Mouse (Mus musculus) liver, embryonic 13.5 days (tissue): ENCODE data around the gene Rasal1. TPM values are rescaled to one million over a fixed set of nuclear protein-coding genes. Genes with fewer than 3 reads are reported as not detected.

ENCODE experiments used
- ATAC-seq: fragments of 200-750 bp; cut with Nextera tagmentation; 2 replicates; pipeline ENCODE4 v1.8.0; 2017; ENCODE audit warnings: low read depth, mild to moderate bottlenecking, moderate number of reproducible peaks, moderate library complexity
- DNase-seq: peaks from one replicate; pipeline ENCODE4 v3.0.0; 2022
- H3K27ac ChIP-seq: fragments of 300-500 bp; sonication (generic); 2 replicates; pipeline ENCODE4 v1.5.1; 2015; ENCODE audit warnings: moderate library complexity, mild to moderate bottlenecking, inconsistent platforms
- H3K27me3 ChIP-seq: fragments of 300-500 bp; sonication (generic); 2 replicates; pipeline ENCODE4 v1.6.1; 2015; ENCODE audit warnings: mild to moderate bottlenecking, inconsistent platforms
- H3K36me3 ChIP-seq: fragments of 300-500 bp; sonication (generic); 2 replicates; pipeline ENCODE4 v1.6.1; 2015; ENCODE audit warnings: mild to moderate bottlenecking, inconsistent platforms
- H3K4me1 ChIP-seq: fragments of 300-500 bp; sonication (generic); replicated peaks from 2 replicates; pipeline ENCODE4 v1.6.1; 2015; ENCODE audit warnings: inconsistent platforms
- H3K4me2 ChIP-seq: fragments of 300-500 bp; sonication (generic); 2 replicates; pipeline ENCODE4 v1.6.1; 2015; ENCODE audit warnings: inconsistent platforms, mild to moderate bottlenecking, moderate library complexity
- H3K4me3 ChIP-seq: fragments of 300-500 bp; sonication (generic); replicated peaks from 2 replicates; pipeline ENCODE4 v1.5.1; 2015; ENCODE audit warnings: mild to moderate bottlenecking, inconsistent platforms
- H3K9ac ChIP-seq: fragments of 300-500 bp; sonication (generic); 2 replicates; pipeline ENCODE4 v1.6.1; 2015; ENCODE audit warnings: mild to moderate bottlenecking, inconsistent platforms
- H3K9me3 ChIP-seq: fragments of 300-500 bp; sonication (generic); replicated peaks from 2 replicates; pipeline ENCODE4 v1.6.1; 2016; ENCODE audit warnings: inconsistent platforms
- WGBS: fragments of 180-500 bp; shearing (Covaris S2); methylation state at CpG from one replicate; pipeline ENCODE4 v1.1.7; 2015; ENCODE audit not compliant: insufficient replicate concordance; 5-methylcytosine and 5-hydroxymethylcytosine counted together
- polyA plus RNA-seq: library from polyadenylated mRNA; unstranded; fragments of >200 nt; fragmentation: Nextera tagmentation; extraction: Ambion mirVana; gene quantifications from 2 replicates; pipeline ENCODE4 v1.2.1, GENCODE M21; 2015

The Rasal1 gene
- polyA plus RNA-seq, 1 experiment from 2014 or later = 0.18 TPM

DNA sequence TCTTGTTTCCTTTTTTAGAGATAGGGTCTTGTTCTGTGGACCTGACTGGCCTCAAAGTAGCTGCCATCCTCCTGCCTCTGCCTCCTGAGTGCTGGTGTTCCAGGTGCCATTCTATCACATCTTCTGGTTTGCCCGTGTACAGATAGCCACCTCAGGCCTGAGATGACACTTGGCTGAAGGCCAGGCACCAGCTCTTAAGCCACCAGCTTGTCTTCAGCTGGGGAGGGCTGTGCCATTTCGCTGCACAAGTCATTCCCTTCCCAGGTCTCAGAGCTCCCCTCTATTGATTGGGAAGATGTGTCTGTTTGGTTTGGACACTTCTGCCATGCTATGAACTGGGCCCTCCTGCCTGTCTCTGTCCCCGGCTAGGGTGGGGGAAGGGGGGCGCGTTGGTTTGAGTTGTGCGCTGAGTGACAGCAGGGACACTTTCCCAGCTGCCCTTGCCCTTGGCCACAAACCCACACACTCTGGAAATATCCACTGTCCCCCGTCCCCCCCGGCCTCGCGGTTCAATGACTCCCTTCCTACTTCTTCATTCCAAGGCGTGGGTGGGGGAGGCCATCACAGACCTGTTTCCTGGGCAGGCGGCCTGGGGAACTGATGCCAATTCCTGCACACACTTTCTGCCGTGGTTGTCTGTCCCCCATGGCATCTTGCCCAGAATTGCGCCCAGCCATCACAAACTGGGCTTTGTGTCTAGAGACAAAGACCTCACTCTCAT lies 5.1 kb upstream of the Rasal1 start:
- no peak overlapping the region for H3K9ac ChIP-seq
- no peaks in the 10 kb centered on the region for H3K9me3 ChIP-seq
- no peak overlapping the region for H3K4me3 ChIP-seq
- DNase-seq = no peak
- WGBS = 17% methylated on average over 14 of the region's 14 CpGs
- H3K27ac ChIP-seq = no peak overlapping the region
- peaks cover 13% of the 10 kb centered on the region for H3K4me1 ChIP-seq
- ATAC-seq = no peak
- peaks cover 43% of the 10 kb centered on the region for H3K27me3 ChIP-seq
- H3K36me3 ChIP-seq = no peaks in the 10 kb centered on the region
- no peak overlapping the region for H3K4me2 ChIP-seq

DNA sequence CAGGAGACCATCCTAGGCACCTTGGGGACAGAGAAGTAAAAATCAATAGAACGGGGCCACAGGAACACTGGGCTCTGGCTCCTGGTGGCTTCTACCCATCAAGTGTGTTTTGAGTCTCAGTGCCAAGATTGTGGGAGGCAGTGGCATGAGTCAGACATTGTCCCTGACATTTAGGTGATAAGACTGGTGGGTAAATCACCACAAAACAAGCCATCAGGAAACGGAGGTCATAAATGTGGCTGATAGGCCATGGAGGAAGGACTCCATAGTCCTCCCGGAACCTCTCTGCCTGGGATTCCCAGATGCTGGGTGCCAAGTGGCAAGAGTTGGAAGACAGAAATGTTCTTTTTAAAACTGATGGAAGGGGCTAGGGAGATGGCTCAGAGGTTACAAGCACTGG lies 4.4 kb upstream of the Rasal1 start:
- no peak overlapping the region for H3K9ac ChIP-seq
- no peak overlapping the region for H3K27ac ChIP-seq
- DNase-seq (no peak), ATAC-seq (no peak)
- H3K36me3 ChIP-seq = no peaks in the 10 kb centered on the region
- no peaks in the 10 kb centered on the region for H3K9me3 ChIP-seq
- no peak overlapping the region for H3K4me2 ChIP-seq
- no peak overlapping the region for H3K4me3 ChIP-seq
- H3K4me1 ChIP-seq = peaks cover 20% of the 10 kb centered on the region
- 23% methylated on average over 3 of the region's 3 CpGs for WGBS
- peaks cover 50% of the 10 kb centered on the region for H3K27me3 ChIP-seq

DNA sequence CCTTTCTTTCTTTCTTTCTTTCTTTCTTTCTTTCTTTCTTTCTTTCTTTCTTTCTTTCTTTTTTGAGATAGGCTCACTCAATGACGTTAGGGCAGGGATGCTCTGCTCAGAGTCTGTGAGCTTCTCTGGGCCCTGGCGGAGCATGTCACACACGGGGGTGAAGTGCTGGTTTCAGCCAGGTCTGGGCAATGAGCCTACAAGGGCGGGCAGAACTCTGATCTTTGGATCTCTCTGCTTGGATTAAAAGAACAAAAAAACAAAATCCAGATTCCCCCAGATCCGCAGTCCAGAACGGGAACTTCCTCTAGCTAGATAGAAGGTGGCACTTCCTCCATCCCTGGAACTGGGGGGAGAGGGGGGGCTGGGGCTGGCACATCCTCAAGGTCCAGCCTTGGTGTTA lies 2.8 kb upstream of the Rasal1 start:
- H3K27me3 ChIP-seq = peaks cover 64% of the 10 kb centered on the region
- DNase-seq (no peak), ATAC-seq (no peak)
- peaks cover 28% of the 10 kb centered on the region for H3K4me1 ChIP-seq
- no peak overlapping the region for H3K4me3 ChIP-seq
- H3K9ac ChIP-seq = no peak overlapping the region
- no peak overlapping the region for H3K4me2 ChIP-seq
- WGBS = 40% methylated on average over 6 of the region's 6 CpGs
- no peaks in the 10 kb centered on the region for H3K9me3 ChIP-seq
- no peaks in the 10 kb centered on the region for H3K36me3 ChIP-seq
- no peak overlapping the region for H3K27ac ChIP-seq

DNA sequence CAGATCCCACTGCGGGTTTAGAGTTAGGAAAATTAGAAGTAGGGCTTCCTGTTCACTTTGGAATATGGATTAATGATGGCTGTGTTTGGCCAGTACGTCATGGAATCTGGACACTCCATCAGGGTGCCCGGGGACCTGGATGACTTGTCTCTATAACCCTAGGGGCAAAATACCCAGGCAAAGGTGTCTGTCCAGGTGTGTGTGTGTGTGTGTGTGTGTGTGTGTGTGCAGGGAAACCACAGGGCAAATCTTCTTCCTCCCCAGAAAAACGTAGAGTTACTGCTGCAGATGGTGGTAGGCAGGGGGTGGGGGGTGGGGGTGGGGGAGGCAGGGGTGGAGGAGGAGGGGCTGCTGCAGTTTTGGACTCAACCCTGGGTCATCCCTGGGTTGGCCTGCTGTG lies 1.3 kb upstream of the Rasal1 start:
- Histone ChIP-seq H3K9ac (no peak overlapping the region), H3K27me3 (peaks cover 77% of the 10 kb centered on the region), H3K27ac (no peak overlapping the region), H3K4me2 (no peak overlapping the region), H3K4me1 (peaks cover 36% of the 10 kb centered on the region), H3K36me3 (no peaks in the 10 kb centered on the region), H3K4me3 (no peak overlapping the region), H3K9me3 (no peaks in the 10 kb centered on the region)
- ATAC-seq (no peak), DNase-seq (no peak)
- WGBS = 47% methylated on average over 4 of the region's 4 CpGs

DNA sequence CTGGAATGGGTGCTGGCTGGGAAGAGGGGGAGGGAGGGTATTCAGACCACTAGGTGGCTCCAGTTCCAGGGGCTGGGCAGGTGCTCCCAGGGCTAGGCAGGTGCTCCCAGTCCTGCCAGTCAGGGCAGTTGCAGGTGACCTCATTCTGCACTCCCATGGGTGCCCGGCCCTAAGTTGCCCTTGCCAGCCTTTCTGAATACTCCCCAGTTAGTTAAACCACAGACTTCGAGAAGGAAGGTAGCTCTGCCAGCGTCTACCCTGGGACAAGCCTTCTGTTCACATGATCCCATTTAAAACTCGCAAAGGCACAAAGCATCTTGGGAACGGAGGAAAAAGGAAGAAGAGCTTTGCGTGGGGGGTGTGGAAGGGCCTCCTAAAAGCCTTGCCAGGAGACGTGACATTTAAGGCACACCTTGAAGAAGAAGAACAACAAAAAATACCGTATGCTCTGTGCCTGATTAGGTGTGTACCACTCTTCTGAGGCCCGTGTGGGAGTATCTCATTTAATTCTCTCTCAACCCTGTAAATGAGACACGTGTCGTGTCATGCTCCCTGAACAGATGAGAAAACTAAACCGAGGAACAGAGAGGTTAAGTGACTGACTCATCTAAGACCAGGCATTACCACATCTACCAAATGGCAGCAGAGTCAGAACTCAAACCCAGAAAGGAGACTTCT lies 659 bp upstream of the Rasal1 start:
- H3K9ac ChIP-seq = no peak overlapping the region
- no peaks in the 10 kb centered on the region for H3K36me3 ChIP-seq
- peaks cover 36% of the 10 kb centered on the region for H3K4me1 ChIP-seq
- H3K4me3 ChIP-seq = peak overlapping the region; percentile 40
- peak overlapping the region; percentile 65 for H3K4me2 ChIP-seq
- ATAC-seq = no peak
- 16% methylated on average over 12 of the region's 12 CpGs for WGBS
- H3K27ac ChIP-seq = no peak overlapping the region
- no peak for DNase-seq
- no peaks in the 10 kb centered on the region for H3K9me3 ChIP-seq
- H3K27me3 ChIP-seq = peaks cover 77% of the 10 kb centered on the region

DNA sequence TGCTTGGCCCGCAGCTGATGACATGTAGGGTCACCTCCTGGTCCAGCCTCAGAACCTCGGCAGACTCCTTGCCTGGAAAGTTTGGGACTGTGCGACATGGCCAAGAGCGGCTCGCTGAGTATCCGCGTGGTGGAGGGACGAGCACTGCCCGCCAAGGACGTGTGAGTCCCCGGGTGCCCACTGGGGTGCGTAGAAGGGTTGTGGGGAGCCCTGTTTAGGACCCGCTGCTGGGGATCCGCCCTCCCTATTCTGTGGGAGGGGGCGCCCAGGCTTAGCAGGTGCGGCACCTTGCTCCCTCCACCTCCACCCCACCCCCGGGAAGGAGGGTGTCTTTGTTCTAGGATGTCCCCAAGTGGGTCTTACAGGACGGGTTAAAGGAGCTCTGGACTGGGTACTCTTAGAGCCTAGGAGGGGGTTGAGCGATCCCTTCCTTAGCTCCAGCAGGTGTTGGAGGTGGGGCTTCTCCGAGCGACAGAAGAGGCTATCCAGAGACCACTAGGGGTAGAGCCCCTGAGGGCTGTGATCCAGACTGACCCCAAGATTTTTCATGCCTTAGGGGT lies 842 bp downstream of the Rasal1 start:
- DNase-seq (peak; percentile 18), ATAC-seq (0 out of 2 replicates have a peak, but pooled peaks have one; percentile 32)
- Histone ChIP-seq H3K9ac (no peak overlapping the region), H3K4me1 (peaks cover 32% of the 10 kb centered on the region), H3K27me3 (peaks cover 63% of the 10 kb centered on the region), H3K9me3 (no peaks in the 10 kb centered on the region), H3K27ac (no peak overlapping the region), H3K4me2 (peak overlapping the region; percentile 65), H3K36me3 (no peaks in the 10 kb centered on the region), H3K4me3 (peak overlapping the region; percentile 40)
- WGBS = 5% methylated on average over 21 of the region's 21 CpGs

DNA sequence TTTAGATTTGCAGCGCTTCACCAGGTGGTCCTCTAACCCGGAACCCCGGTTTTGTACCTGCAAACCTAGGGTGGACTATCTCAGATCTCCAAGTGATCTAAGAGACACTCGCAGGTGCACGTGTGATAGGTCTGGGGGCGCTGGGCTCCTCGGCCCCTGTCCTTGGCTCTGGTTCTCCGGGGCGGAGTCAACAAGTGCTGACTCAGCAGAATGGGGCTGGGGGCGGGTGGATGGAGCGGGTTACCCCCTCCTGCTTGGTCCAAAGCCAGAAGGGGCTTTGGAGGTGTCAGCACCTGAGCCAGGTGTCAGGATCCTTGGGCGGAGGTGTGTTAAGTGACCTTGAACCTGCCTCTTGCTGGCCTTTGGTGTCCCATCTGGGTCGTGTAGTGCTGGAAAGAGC lies 1.3 kb downstream of the Rasal1 start:
- Histone ChIP-seq H3K9me3 (no peaks in the 10 kb centered on the region), H3K36me3 (no peaks in the 10 kb centered on the region), H3K4me1 (peaks cover 32% of the 10 kb centered on the region), H3K4me3 (no peak overlapping the region), H3K4me2 (no peak overlapping the region), H3K27me3 (peaks cover 67% of the 10 kb centered on the region), H3K27ac (no peak overlapping the region), H3K9ac (no peak overlapping the region)
- DNase-seq = no peak
- WGBS = 20% methylated on average over 13 of the region's 13 CpGs
- ATAC-seq = no peak

DNA sequence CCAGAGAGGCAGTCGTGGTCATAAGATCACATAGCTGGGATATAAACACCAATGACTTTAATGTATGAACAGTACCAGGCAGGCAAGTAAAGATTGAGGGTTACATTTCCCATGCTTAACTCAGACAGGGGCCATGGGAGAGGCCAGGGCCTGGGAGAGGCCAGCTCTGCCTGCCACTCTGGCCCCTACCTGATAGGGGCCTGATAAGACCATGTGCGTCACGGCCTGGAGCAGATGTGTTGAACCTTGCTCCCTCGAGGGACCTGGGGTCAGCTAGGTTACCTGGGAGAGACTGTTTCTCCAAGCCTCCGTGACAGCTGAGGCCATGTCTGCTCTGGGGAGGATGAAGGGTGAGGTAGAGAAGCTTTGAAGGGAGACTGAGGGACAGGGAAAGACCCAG lies 2.6 kb downstream of the Rasal1 start:
- H3K4me1 ChIP-seq = peaks cover 32% of the 10 kb centered on the region
- H3K9ac ChIP-seq = no peak overlapping the region
- WGBS = 35% methylated on average over 5 of the region's 5 CpGs
- peaks cover 69% of the 10 kb centered on the region for H3K27me3 ChIP-seq
- ATAC-seq = no peak
- DNase-seq = no peak
- H3K4me2 ChIP-seq = no peak overlapping the region
- no peaks in the 10 kb centered on the region for H3K9me3 ChIP-seq
- no peaks in the 10 kb centered on the region for H3K36me3 ChIP-seq
- H3K27ac ChIP-seq = no peak overlapping the region
- no peak overlapping the region for H3K4me3 ChIP-seq

DNA sequence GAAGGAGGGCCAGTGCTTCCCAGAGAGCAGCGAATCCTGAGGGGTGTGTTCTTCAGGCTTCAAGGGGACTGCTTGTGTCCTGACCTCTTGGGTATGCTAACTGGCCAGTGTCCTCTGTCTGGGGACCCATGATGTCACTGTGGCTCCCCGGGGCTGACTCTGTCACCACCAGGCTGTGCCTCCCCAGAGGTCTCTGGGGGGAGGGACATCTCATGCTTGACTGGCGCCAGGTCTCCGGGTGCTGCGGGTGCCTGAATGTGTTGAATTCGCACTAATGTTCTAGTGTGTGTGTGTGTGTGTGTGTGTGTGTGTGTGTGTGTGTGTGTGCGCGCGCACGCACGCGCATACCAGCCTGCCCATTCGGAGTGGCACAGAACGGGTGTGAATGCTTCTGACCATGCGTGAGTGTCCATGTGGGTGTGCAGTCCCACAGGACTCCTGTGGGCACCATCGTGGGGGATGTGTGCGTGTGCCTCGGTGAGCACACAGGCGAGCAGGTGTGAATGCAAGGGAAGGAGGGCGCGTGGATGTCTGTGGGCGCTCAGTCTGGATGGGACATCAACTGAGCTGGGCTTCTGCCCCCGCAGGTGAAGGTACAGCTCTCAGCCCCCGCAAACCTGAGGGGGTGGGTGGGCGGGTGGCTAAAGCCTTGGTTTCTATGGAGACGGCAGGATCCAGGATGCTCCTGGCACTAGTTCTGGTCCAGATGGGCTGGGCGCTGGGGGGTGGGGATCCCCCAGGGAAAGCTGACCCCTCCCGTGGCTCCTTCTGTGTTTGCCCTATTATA lies 4.5 kb downstream of the Rasal1 start:
- DNase-seq (no peak), ATAC-seq (no peak)
- Histone ChIP-seq H3K9ac (no peak overlapping the region), H3K4me3 (no peak overlapping the region), H3K27me3 (peaks cover 59% of the 10 kb centered on the region), H3K4me1 (peaks cover 28% of the 10 kb centered on the region), H3K36me3 (no peaks in the 10 kb centered on the region), H3K9me3 (no peaks in the 10 kb centered on the region), H3K4me2 (no peak overlapping the region), H3K27ac (no peak overlapping the region)
- 72% methylated on average over 28 of the region's 28 CpGs for WGBS

DNA sequence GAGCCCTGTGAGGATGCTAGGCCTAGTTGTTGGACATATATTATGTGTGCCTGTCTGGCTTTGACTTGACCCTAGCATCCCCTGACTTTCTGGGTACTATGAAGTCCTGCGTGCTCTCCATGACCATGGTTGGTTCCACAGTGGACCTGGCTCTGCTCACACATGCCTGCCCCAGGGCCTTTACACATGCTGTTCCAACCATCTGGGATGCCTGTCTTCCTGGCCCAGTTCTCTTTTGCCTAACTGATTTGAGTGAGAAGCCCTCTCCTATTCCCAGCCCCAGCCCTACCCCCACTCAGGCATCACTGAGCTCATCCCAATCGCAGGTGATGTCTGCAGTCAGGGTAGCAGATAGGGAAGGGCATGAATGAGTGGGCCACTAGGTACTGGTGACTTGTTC lies 5.3 kb downstream of the Rasal1 start:
- H3K27me3 ChIP-seq = peaks cover 54% of the 10 kb centered on the region
- ATAC-seq = no peak

DNA sequence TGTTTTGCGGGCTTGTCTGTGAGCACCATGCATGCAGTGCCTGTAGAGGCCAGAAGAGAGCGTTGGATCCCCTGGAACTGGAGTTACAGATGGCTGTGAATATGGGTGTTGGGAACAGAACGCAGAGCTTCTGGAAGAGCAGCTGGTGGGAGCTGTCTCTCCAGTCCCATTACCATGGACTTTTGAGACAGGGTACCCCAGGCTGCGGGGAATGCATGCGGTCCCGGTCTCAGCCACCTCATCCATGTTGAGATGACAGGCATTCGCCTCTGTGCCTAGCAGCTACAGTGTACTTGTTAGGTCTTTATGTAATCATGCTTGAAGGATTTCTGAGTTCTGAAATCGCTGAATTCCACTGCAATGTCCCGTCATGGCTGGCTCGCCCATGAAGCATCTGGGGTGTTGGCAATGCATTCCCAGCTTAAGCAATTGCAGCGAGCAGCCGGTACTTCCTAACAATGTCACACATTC lies 7.7 kb downstream of the Rasal1 start:
- WGBS = 67% methylated on average over 12 of the region's 12 CpGs
- Histone ChIP-seq H3K9me3 (no peaks in the 10 kb centered on the region), H3K4me3 (no peak overlapping the region), H3K27ac (no peak overlapping the region), H3K4me2 (no peak overlapping the region), H3K4me1 (peaks cover 3% of the 10 kb centered on the region), H3K9ac (no peak overlapping the region), H3K27me3 (peaks cover 38% of the 10 kb centered on the region), H3K36me3 (no peaks in the 10 kb centered on the region)
- DNase-seq = no peak
- ATAC-seq = no peak

More for the DNA sequence above, 5.3 kb downstream of the Rasal1 start:
- no peak overlapping the region for H3K4me2 ChIP-seq
- no peak overlapping the region for H3K4me3 ChIP-seq
- no peak overlapping the region for H3K9ac ChIP-seq
- no peak overlapping the region for H3K27ac ChIP-seq
- no peak for DNase-seq
- 84% methylated on average over 2 of the region's 2 CpGs for WGBS
- no peaks in the 10 kb centered on the region for H3K36me3 ChIP-seq
- peaks cover 20% of the 10 kb centered on the region for H3K4me1 ChIP-seq
- H3K9me3 ChIP-seq = no peaks in the 10 kb centered on the region
